Mouse (Mus musculus) cerebellum, postnatal 14 days (tissue): ENCODE measurements at regions not wholly inside any gene's neighbourhood (a gene's known extent, or its start where the extent isn't known, plus 50 kb on each side); places are given as distances from the start of the nearest gene placed in this dataset.

Experiments
- DNase-seq, 2 experiments: peaks; one replicate each; pipeline ENCODE4 v3.0.0; 2021; ENCODE audit warnings: mixed read lengths in 2 of 2

DNA sequence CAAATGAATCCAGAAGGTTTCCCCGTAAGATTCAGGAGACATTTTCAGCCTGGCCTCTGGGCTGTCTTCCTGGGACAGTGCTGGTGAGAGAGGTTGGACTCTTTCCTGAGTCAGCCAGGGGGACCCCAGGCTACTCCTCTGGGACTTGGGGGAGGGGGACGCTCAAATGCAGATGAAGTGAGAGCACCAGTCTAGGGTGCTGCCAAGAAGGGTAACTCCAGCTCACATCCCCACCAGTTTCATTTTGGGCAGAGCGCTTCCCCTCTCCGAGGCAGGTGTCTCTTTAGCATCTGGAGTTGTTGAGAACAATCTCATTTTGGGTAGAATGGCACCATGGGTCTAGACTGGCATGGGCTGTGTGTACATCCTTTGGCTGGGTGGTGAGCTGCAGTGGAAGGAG is 75.5 kb upstream of the Id2 start:
- DNase-seq = no peak

DNA sequence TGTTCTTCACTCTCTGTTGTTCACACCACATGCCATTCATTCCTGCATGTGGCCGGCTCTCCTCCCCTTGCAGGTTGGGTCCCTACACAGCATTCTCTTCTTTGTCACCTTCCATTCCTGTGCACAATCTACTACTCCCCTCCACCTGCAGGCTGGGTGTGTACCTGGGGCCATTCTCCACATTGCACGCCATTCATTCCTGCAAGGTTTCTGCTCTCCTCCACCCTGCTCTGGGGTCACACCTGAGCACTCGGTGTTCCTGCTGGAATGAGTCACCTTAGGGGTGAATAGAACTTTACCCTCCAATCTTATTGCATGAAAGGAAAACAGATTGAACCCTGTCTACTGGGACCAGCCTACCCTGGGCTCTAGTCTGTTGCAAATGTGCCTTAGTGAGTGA is 72.7 kb upstream of the Id2 start:
- no peak for DNase-seq

DNA sequence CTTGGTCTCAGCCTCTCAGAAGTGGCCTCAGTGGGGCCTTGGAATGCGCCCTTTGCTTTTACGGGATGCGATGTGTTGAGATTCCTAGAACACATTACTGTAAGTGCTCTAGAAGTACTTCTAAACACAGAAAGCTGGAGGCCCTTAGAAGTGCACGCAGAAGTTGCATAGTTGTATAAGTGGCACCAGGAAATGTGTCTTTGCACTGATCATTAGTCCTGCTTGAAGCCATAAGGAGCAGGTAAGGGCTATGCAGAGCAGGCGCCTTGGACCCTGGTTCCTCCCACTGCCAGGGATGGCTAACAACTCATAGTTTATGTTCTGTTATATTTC is 71.2 kb upstream of the Id2 start:
- DNase-seq = no peak

DNA sequence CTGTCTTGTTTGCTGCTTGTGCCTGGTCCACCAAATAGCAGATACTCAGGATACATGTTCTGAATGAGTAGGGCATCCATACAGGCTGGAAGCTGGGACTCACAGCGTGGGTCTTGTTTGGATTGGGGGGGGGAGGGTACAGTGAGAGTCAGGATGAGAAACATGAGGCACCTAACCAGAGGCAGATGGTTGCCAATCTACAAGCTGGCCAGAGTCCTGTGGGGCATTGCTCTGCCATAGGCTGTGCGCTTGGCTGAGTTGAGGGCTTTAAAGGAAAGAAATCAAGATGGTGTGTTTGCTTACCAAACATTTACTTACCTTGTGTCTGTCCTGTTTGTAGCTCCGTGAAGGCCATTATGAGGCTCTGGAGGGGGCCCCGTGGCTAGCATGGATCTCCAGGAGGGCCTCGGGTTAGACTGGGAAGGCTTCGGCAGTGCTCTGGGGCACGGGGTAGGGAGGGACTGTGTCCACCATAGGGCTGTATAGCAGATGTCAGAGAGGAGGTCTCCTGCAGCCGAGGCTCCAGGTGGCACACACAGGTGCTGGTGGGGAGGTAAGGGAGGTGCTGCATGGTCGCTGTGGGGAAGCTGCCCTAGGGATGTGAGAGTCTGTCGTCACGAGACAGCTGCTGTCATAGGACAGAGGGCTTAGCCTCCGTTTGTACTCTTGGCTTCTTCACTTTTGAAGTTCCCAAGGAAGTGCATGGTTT is 70.7 kb upstream of the Id2 start:
- DNase-seq = peak; percentile 35 to 57

DNA sequence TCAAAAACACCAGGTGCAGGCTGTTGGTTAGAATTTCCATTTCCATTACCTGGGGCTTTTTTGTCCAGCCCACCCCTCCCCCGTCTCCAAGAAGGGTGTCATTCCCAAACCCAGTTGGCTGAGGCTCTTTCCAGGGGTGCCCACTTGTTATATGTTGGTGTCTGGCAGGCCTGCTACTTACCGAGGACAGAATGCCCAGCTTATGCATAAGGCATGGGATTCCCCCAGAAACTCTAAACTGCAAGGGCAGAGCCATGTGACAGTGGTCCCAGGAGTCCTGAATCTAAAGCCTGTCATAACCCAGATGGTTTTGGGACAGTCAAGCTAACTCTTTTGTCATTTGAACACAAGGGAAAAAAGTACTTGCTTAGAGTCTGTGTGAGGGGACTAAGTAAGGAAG is 69.6 kb upstream of the Id2 start:
- no peak for DNase-seq

DNA sequence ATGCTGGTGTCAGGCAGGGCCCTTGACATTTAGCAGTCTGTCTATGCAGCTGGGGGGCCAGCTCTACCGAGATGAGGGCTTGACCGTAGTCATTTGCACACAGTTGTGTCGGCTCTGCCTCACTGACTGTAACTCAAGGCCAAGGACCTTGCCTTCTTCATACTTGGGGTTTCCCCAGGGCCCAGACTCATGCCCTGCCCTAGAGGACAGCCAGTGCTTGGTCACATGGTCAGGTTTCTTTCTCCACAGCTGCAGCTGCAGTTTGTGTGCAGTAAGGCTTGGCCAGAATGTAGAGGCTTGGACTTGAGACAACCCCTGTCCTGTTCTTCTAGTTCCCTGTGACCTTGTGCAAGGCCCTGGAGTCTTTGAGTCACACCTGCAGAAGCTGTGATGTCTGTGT is 68.7 kb upstream of the Id2 start:
- no peak for DNase-seq

DNA sequence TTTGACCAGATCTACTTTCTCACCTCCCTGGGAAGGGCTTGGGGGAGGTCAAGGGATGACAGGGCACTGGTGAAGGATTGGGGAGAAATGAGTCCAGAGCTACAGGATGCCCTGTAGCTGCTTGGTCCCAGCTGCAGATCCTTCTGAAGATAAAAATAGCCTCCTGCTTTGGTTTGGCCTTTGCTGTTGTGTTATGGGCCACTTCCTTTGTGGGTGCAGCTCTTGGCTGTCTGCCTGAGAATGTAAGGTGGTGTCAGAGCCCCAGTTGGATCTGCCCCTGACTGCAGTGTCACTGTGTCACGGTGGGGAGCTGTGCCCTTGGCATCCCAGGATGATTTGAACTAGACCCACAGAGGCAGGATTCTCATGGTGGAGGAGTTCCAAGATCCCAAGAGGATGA is 67.8 kb upstream of the Id2 start:
- DNase-seq = no peak

DNA sequence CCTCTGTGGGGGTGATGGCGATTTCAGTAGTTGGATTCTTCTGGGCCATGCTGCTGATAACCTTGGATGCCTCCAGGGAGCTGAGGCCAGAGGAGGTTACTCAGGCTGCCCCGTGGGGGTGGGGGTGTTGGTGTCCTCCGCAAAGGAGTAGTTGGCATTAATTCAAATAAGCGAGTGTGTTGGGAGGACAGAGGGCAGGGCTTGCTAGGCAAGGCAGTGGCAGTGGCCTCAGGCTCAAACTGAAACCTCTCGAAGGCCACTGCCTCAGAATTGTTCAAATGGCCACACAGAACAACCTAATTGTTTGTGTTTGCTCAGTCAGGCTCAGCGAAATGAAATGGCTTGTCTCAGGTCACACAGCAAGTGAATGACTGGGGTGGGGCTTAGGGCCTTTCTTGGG is 66.6 kb upstream of the Id2 start:
- DNase-seq = no peak

DNA sequence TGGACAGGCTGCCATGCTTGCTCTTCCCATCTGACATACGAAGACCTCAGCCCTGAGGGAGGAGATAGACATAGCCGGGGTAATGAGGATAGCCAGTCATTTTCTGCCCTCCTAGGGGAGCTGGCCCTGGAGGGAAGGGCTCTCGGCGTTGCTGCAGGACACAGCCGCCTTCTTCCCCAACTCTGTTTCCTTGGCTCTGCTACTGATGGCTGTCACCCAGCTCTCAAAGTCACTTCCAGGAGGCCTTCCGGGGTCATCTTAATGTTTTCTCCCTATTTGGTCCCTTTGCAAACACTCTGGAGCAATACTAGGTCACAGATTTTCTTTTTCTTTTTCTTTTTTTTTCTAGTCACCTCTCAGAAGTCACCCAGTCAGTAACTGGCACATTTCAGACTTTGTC is 65.9 kb upstream of the Id2 start:
- DNase-seq = no peak

DNA sequence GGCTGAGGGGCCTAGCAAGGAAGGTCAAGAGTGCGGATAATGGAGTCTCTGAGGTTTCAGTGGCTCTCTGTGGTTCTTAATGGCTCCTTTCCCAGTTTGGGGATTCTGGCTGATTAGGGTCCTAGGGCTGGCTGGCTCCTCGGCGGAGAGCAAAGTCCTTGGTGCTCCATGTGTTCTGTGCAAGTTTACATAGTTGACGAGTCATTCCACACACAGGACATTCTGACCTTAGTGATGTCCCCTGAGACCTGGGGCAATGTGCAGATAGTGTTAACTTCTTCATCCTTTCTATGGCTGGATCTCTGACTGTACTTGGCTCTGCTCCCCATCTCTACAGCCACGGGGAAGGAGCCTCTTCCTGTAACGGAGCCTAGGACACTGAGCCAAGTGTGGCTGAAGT is 65.0 kb upstream of the Id2 start:
- DNase-seq = no peak

DNA sequence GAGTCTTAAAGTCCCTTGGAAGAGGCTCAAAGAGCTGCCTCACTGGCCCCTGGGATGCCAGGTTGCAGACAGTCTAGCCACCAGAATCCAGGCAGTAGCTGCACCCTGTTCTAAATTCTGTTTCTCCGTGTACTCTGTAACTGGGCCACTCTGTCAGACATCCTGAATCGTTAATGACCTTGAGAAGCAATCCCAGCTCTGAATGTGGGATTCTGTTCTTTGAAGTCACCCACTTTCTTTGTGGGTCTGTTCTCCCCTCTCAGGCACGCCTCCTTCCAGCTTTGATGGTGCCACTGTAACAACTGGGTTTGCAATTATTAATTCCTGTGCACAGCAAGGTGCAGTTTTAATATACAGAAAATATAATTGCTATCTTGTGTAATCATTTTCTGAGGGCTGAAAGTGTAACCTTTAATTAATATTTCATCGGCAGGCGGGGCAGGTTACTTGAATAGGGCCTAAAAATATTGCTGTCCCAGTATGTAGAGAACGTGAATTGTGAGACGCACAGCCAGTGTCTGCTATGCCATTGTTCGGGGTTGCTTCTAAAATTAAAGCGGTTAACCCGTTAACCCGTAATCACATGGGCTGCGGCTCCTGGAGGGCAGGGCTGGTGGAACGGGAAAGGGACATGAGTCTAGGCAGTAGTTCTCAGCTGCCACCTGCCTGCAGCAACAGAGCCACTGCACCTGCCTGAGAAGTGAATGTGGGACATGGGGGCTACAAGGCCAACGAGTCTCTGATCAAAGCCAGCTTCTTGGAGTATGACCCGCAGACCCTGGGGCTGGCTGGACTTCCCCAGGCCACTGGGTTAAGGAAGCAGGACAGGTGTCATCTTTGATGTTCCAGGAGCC is 64.3 kb upstream of the Id2 start:
- no peak for DNase-seq

DNA sequence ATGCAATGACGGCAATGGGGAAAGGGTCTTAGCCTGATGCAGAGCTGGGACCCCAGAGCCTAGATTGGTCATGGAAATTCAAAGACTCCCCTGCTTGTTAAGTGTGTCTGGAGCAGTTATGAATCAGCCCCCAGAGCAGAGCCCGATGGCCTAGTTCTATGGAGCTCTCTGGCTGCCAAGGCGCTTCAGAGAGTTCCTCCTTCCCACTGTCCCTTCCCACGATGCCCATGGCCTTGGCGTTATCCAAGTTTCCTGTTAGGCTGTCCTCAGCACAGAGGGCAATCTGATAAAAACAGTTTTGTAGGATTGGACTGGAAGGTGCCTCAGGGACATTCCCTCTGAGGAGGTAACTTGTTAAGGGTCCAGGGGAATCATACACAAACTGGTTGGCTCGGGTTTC is 62.2 kb upstream of the Id2 start:
- DNase-seq = no peak

DNA sequence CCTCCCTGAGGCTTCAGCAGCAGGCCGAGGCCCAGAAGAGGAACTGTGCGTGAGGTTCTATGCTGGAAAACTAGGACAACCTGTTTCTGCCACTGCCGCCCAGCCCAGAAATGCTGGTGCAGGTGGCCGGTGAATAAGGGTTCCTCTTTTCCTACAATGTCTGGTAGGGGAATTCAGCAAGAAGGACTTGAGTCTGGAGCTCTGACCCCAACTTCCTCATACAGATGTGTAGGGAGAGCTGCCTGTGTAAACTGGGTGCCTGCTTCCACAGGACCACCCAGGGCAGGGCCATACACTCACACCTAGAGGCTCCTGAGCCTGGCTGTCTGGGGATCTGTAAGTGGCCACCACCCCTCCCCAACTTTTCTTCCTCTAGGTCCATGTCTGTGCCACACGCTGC is 60.3 kb upstream of the Id2 start:
- DNase-seq = no peak

DNA sequence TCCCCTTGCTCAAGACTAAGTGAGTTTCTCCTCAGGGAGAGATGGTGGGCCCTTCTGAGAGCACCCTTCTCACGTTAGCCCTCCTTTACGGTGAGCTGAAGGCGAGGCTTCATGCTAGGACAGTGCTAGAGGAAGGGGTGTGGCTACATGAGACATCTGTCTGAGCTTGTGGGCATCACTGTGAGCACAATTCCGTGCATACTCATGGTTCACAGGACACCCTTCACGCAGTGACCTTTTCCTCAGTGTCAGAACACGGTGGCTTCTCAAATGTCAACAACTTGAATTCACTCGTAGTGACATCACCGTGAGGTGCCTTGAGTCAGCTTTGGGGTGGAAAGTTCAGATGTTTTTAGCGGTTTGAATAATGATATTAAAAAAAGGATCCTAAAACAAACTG is 58.5 kb upstream of the Id2 start:
- DNase-seq = no peak

DNA sequence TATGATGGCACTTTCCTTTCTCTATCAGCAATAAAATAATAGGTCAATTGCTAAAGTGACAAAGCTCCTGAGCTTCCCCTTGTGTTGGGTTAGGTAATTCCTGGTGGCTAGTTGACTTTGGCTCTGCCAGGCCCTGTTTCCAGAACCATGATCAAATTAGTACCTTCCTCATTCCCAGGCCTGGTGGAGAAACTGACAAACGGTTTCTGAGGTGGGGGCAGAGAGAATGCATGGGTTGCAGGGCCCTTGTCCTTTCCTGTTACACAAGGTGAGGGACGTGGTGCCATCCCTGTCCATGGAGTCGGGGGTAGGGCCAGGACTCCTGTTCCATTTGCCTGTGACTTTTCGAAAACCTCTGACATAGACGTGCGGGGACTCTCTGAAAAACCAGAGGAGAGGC is 51.2 kb upstream of the Id2 start:
- no peak for DNase-seq
